Mouse (Mus musculus) kidney, postnatal 14 days (tissue): Measurements from ENCODE around the gene Nmd3.

Source experiments
- DNase-seq: peaks from one replicate; pipeline ENCODE4 v3.0.0; 2022; ENCODE audit warnings: mixed read lengths

Nmd3 gene

DNA sequence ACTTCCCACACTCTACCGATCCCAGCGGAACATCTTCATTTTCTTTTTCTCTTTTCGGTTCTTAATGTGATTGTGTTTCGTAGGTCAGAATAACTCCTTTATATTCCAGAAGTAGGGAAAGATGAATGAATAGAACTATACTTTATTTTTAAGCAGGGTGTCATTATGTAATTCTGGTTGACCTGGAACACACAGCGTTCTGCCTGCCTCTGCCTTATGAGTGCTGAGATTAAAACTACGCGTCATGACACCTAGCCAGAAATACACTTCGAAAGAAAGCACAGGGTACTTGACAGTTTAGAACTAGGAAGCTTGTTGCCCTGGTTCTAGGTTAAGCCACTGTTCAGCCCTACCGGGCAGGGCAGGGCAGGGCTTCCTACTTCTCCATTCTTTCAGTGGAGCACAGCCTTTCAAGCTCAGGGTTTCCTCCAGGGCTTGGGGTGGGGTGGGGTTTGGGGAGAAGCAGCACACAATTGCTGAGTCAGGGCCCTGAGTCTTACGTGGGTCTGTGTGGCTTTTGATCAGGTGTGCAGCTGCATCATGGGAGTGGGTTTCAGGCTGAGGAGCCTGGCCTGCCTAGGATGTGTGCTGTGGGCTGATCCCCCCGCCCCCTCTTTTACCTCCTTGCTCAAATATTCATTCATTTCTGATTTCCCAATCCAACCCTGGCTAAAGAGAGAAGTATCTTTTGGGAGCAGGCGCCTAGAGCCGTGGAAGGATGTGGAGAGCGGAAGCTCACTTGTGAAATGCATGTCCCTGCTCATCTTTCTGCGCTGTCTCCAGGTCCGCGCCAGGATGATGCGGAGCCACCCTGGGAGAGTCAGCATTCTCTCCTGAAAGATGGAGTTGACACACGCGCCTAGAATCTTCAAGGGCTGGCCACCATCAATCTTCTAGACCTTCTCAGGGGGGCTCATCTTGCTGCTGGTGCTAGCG is 42.1 kb downstream of the Nmd3 start:
- DNase-seq, result no peak

- DNase-seq, result no peak
Observed at GRCm38 (mm10) chr3:69765206-69765605, 43.4 kb downstream of the Nmd3 start.

DNA sequence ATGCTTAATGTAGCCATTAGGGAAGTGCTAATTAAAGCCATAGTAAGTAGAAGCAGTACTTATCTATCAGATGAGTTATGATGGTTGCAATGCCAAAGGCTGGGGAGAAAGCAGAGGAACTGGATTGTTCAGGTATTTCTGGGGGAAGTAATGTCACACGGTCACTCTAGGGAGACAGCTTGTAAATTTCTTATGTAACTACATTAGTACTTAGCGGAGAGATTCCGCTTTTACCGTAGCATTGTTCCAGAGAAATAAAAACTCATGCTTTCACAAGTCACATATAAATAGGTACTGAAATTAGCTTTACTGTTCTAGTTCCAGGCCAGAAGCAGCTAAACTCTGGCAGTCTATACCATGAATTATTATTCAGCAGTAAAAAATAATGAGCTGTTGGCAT is 47.4 kb downstream of the Nmd3 start:
- no peak for DNase-seq

GRCm38 (mm10) chr3:69773356-69773755 is 51.6 kb downstream of the Nmd3 start:
- no peak for DNase-seq

DNA sequence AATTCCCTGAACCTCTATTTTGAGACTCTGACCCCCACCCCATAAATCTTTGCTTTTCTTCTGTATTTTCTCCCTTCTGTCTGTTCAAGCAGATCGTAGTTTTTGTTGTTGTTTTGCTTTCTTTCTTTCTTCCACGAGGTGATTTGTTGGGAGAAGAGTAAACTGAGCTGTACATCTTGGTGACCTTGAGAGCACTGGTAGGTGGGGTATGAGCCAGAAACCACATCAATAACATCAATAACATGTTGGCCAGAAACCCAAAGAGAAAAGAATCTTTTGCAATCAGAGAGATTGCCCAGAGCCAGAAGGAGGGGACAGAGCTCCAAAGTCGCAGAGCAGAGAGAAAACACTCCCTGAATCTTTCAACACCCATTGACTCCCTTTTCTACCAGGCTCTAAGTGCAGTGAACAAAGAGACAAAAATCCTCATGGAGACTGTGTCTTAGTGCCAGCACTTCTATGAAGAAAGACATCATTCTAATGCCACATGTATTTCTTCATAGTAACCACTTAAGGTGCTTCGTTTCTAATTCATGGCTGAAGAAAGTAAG is 57.5 kb downstream of the Nmd3 start:
- DNase-seq, result no peak

- no peak for DNase-seq
Observed at GRCm38 (mm10) chr3:69792823-69793417, 71.1 kb downstream of the Nmd3 start.

DNA sequence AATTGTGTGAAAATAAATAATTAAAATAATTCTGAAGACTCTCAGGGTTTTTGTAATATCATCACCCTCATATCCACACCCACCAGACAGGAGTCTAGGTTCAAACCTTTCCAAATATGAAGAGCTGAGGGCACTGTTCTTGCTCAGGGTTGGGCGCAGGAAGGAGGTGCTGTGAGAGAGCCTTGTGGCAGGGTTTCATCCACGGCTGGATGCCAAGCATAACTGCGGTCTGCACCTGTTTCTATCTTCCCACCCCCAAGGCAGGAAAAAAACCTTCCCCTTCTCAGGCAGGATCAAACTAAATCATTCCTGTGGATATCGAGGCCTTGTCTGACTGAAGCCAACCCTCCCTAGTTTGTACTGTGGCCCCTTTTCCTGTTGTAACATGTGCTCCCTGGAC is 75.7 kb downstream of the Nmd3 start:
- no peak for DNase-seq

DNA sequence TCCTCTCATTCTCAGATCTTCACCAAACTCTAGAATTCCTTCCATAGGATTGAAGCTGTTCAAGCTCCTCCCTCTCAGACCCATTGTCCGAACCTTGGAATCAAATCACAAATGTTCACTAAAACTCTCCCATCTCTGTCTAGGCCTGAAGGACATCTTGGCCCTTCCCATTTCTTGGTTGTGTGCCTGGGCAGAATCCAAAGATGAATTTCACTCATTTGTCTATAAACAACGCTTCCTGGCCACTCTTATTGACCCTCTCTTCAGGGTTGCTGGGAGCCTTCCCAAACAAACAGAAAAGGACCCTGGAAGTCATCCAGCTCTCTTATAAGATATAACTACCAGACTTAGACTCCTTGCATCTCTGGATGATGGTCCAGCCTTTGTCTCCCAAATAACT is 76.2 kb downstream of the Nmd3 start:
- DNase-seq, result no peak

GRCm38 (mm10) chr3:69799096-69799495 is 77.3 kb downstream of the Nmd3 start:
- no peak for DNase-seq

DNA sequence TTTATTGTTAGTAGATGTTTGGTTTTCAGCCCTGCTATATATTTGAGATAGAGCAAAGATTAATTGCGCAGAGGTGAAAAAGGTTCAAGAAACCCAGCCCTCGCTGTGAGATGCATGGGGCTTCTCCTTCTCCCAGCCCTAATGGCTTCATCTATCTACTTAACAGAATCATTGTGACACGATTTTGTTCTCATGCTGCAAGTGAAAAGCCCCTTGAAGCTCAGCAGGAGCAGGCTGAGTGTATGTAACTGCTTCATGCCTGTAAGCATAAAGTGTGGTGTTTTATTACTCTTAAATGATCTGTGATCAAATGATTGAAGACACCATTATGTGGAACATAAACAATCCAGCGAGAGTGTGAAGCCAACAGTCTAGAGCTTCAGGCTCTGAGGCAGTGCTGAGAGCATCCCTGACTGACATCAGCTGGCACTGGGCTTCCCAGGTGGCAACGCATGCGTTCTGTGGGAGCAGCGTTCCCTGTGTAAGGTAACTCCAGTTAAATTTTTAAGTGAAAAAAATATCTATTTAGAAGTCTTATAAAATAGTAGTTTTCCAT is 79.1 kb downstream of the Nmd3 start:
- no peak for DNase-seq

DNA sequence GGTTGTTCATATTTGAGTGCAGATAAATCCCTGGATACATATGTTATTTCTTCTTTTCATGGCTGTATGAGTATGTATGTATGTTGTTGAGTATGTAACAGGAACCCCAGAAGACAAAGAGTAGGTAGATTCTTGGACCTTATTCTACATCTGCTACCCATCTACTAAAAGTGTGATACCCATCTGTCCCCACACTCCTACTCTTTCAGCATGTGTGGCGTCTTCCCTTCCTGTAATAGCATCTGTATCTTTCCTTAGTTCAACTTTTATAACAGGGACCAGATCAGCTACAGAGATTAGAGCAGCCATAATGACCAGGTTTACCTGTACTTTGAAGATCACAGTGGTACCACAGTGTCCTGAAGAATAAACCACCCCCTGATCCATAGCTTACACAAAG is 81.4 kb downstream of the Nmd3 start:
- DNase-seq, result no peak
